Mouse (Mus musculus) cerebellum, adult 2 months (tissue): ENCODE results near the gene Kdm4b. TPM values are rescaled to one million over a fixed set of nuclear protein-coding genes. Genes with fewer than 3 reads are reported as not detected.
A peak's percentile ranks its signal among the peaks of the same experiment; 100 is the strongest.

Source experiments
- DNase-seq, 2 experiments: peaks; one replicate each; pipeline ENCODE4 v3.0.0; 2021
- H3K27ac ChIP-seq: fragments of 200-500 bp; 2 replicates; pipeline ENCODE4 v1.5.1; 2012; ENCODE audit warnings: low read length, control low read depth, inconsistent platforms; ENCODE audit not compliant: insufficient read depth
- H3K27me3 ChIP-seq: fragments of 200-500 bp; 2 replicates; pipeline ENCODE4 v1.6.1; 2012; ENCODE audit warnings: inconsistent platforms, mild to moderate bottlenecking, low read length, moderate library complexity; ENCODE audit not compliant: control insufficient read depth, insufficient read depth
- H3K4me1 ChIP-seq: fragments of 200-500 bp; 2 replicates; pipeline ENCODE4 v1.6.1; 2011; ENCODE audit warnings: low read length; ENCODE audit not compliant: control insufficient read depth, insufficient read depth
- H3K4me3 ChIP-seq: fragments of 200-500 bp; replicated peaks from 2 replicates; pipeline ENCODE3; 2011; ENCODE audit warnings: mild to moderate bottlenecking, low read depth, low read length, control low read depth; ENCODE audit not compliant: insufficient read depth
- CTCF ChIP-seq: fragments of 200-500 bp; IDR thresholded peaks from 2 replicates; pipeline ENCODE4 v1.5.1; 2011; ENCODE audit warnings: low read depth, mild to moderate bottlenecking, control low read depth, low read length, moderate library complexity, borderline replicate concordance; ENCODE audit not compliant: insufficient read depth
- POLR2A ChIP-seq: fragments of 200-500 bp; IDR thresholded peaks from 2 replicates; pipeline ENCODE4 v1.6.1; 2011; ENCODE audit warnings: low read length, control low read depth, borderline replicate concordance; ENCODE audit not compliant: insufficient read depth
- WGBS: fragments of 180-500 bp; shearing (Covaris S2); methylation state at CpG from one replicate; pipeline ENCODE4 v1.1.7; 2018; 5-methylcytosine and 5-hydroxymethylcytosine counted together
- polyA plus RNA-seq: library from polyadenylated mRNA; depleted of rRNA; stranded (reverse); fragments of >200 nt; gene quantifications from 2 replicates; pipeline ENCODE4 v1.2.3, GENCODE M21; 2012

Kdm4b gene
- polyA plus RNA-seq, 1 experiment, result 45.8 TPM

DNA sequence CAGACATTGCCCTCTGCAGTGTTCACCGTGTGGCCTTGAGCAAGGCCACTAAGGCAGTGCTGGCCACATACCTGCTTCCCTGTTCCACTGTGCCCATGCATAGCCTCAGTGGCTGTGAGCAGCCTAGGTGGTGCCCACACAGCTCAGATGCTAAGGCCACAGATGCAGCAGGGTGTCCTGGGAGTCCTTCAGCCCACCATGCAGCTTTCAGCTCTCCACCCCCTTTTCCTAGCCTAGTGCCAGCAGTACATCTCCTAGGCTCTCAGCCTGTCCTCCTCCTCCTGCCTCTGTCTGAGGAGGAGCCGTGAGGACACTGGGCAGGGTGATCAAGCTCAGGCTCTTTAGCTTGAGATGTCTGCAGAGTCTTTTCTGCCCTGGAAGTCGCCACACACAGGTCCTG, 44.2 kb downstream of the Kdm4b start:
- no peaks in the 10 kb centered on the region for H3K27me3 ChIP-seq
- TF ChIP-seq CTCF (no peak), POLR2A (no peak)
- DNase-seq, result no peak
- peaks cover 86% of the 10 kb centered on the region for H3K4me1 ChIP-seq
- no peak overlapping the region for H3K27ac ChIP-seq
- 75% methylated on average over 3 of the region's 3 CpGs for WGBS
- H3K4me3 ChIP-seq, result no peak overlapping the region

DNA sequence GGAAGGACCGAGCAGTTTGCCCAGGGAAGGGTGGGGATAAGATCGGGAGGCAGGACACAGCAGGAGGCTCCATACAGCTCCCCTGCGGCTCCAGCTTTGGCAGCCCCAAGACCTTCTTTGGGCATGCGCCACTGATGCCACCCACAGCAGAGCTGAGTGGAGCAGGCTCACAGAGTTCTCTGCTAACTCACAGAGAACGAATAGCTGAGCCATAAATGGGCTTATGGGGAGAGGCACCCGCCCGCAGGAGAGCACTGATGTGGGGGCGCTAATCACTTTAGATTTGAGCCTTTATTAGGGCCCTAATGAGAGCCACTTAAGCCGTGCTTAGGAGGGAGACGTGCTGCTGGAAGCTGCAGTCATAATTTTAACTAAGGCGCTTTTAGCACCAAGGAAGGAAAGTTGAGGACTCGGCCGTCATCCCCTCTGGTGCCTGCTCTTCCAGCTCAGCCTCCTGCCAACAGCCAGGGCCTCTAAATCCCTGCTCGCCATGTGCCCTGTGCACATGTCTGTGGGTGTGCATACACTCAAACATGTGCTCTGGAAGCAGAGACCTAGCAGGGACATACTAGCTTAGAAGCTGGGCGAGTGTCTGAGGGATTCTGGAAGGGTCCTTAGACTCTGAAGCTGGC, 45.3 kb downstream of the Kdm4b start:
- DNase-seq, result no peak
- Histone ChIP-seq H3K4me1 (peaks cover 78% of the 10 kb centered on the region), H3K27ac (no peak overlapping the region), H3K4me3 (no peak overlapping the region), H3K27me3 (no peaks in the 10 kb centered on the region)
- 56% methylated on average over 15 of the region's 15 CpGs for WGBS
- TF ChIP-seq CTCF, result no peak
- TF ChIP-seq POLR2A, result no peak

DNA sequence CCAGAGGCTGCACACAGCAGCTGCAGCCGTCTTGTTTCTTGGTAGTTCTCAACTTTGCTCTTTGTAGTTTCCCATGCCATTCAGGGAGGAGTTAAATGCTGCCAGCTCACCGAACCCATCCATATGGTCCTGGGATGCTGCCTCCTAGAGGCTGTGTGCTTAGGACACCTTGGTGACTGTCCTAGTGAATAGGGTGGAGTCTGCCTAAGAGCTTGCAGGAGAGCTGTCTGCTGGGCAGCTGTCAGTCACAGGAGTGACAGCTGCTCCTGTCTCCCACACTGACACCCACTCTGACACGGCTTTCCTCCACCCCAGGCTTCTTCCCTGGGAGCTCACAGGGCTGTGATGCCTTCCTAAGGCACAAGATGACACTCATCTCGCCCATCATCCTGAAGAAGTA, 46.2 kb downstream of the Kdm4b start:
- H3K4me1 ChIP-seq, result peaks cover 69% of the 10 kb centered on the region
- H3K27ac ChIP-seq, result no peak overlapping the region
- no peak overlapping the region for H3K4me3 ChIP-seq
- no peaks in the 10 kb centered on the region for H3K27me3 ChIP-seq
- TF ChIP-seq POLR2A, result no peak
- TF ChIP-seq CTCF, result peak; percentile 42; the same call in 1 of the 2 replicates
- DNase-seq, result no peak
- 51% methylated on average over 4 of the region's 4 CpGs for WGBS

DNA sequence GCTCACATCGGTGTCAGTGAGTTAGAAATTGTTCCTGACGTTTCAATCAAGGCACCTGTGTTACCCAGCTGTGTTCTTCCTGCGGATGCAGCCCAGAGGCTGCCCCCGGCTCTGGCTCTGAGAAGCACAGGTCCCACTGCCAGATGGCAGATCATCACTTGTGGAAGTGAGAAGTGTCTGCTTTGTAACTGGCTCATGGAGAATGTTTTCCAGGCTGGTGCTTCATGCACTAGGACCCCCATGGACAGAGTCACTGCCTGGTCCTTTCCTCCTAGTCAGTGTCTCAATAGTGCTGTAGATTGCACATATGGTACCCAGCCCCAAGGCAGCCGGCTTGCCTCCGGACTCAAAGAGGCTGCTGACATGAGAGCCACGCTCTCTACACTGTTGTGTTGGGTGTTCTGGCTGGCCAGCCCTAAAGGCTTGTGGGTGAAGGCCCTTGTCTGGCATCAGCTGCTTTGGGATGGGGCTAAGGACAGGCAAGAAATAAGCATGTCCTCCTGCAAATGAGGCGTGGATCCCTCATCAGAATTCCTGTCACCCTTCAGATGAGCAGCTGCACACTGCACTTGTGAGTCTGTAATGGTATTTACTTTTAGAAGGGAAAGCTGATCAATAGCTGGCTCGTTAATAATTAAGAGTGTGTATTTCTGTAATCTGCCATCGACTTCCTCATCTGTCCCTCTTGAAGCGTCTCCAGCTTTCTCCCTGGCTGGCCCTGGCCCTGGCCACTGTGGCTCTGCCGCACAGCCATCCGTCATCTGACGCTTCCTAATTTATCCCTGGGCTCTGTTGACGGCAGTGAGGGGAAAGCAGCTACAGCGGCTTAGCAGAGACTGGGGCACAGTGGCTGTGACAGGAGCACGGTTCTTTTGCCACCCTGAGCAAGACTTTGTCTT, 47.5 kb downstream of the Kdm4b start:
- H3K4me3 ChIP-seq, result no peak overlapping the region
- 28% methylated on average over 17 of the region's 17 CpGs for WGBS
- peak overlapping the region; percentile 39 for H3K27ac ChIP-seq
- H3K27me3 ChIP-seq, result no peaks in the 10 kb centered on the region
- DNase-seq, result no peak
- no peak for TF ChIP-seq CTCF
- no peak for TF ChIP-seq POLR2A
- peaks cover 58% of the 10 kb centered on the region for H3K4me1 ChIP-seq

DNA sequence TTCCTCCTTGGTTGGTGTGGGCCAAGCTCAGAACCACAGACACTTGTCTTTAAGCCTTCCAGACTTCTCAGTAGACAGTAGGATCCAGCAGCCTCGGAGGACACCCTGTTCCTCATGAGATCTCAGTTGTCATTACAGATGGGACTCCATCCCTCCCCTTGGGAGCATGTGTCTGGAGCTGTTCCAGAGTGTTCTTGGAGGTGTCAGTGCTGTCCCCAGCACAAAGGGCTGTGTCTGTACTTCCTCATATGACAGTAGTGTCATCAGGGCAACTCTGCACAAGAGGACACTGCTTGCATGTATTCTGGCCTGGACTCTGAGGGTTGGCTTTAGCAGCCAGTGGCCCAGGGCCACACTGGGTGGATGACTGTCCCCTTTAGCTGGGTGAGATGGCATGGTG, 49.0 kb downstream of the Kdm4b start:
- 42% methylated on average over 1 of the region's 1 CpGs for WGBS
- Histone ChIP-seq H3K4me1 (peaks cover 65% of the 10 kb centered on the region), H3K4me3 (no peak overlapping the region), H3K27me3 (no peaks in the 10 kb centered on the region), H3K27ac (no peak overlapping the region)
- DNase-seq, result no peak
- TF ChIP-seq CTCF (no peak), POLR2A (no peak)

DNA sequence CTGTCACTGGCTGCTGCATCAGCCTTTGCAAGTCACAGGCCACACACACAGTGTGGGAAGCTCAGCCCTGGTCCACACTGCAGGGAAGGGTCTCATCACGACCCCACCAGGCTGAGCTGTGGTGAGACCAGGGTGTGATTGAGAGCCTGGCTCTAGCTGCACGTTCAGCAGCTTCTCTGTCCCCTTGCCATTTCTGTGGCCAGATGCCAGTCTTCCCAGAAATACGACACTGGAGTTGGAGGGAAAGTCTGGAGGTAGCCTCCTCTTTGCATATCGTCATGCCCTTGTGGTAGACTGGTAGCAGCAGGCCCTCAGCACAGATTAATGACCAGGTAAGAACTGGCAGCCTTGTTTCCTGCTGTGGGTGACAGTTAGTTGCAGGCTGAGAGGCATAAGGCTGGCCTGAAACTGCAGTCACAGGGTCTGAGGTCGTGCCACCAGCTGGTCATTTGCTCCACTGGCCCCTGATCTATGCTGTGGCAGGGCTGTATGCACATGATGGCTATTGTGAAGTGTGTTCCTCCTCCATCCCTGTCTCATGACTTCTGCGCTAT, 53.5 kb downstream of the Kdm4b start:
- 20% methylated on average over 6 of the region's 6 CpGs for WGBS
- peak in 1 of 2 experiments; percentile 55 for DNase-seq
- Histone ChIP-seq H3K27ac (peak overlapping the region; percentile 70), H3K4me1 (peaks cover 48% of the 10 kb centered on the region), H3K27me3 (no peaks in the 10 kb centered on the region), H3K4me3 (no peak overlapping the region)
- TF ChIP-seq CTCF (no peak), POLR2A (no peak)

DNA sequence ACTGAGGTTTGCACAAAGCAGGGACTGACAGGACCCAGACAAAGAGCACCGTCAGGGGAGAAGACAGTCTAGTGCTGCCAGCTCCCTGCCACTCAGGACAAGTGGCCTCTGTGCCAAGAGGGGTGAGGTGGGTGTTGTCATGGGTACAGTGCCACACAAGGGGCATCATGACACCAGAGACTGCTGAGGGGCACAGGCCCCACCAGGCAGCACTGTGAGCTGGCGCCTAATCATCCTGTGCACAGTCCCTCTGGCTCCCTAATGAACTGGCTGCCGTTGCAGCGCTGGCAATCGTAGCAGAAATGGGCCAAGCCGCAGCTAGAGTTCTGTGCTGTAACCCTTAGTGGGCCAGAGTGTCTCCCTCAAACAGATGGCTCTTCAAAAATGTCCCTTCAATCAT, 54.4 kb downstream of the Kdm4b start:
- Histone ChIP-seq H3K4me3 (no peak overlapping the region), H3K27ac (peak overlapping the region; percentile 70), H3K27me3 (no peaks in the 10 kb centered on the region), H3K4me1 (peaks cover 48% of the 10 kb centered on the region)
- TF ChIP-seq POLR2A (peak; percentile 41; the same call in 1 of the 2 replicates), CTCF (no peak)
- peak; percentile 83 to 84 for DNase-seq
- WGBS, result 7% methylated on average over 6 of the region's 6 CpGs
